Mouse (Mus musculus): ENCODE results near the gene Gm42517. TPM values are rescaled to one million over a fixed set of nuclear protein-coding genes. Genes with fewer than 3 reads are reported as not detected.

The Gm42517 gene
- 0.20 TPM in 1 of 2 replicates, not detected in the other for total RNA-seq (2023)

DNA sequence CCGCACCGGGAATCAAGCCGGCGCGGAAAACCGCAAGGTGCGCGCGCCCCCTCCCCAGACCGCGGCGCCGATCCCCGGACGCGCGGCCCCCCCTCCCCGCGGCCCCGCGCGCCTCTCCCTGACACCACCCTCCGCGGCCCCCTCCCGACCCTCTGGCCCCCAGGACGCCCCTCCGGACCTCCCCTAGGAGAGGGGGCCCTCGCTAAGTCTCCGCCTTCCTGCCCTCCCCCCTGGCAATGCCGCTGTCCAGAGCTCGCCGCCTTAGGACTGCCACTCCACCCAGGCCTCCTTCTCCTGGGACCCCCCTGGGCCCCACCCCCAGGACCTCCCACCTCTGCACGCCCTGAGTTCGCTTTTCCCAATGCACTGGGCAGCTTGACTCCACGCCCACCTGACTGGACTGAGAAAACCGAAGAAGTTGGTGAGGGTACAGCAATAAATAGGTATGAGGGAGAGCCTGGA lies at the start of gene Gm42517:
Gm42517 (minus strand) TSS at position 52 of the 462 bp plus-strand sequence.

DNA sequence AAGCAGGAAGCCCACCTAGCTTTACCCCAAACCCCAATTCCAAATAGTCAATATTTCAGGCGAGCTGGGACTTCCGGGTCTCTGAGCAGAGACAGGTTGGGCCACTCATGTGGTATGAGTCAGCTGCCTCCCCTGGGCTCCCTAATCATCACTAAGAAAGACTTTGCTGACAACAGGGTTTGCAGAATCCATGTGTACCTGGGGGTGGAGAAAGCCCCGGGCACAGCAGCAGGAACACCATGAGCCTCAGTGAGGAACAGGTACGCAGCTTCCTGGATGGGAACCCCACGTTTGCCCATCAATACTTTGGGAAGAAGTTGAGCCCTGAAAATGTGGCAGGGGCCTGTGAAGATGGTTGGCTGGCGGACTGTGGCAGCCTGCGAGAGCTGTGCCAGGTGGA lies 20.5 kb upstream of the Gm42517 start, which contains the start of gene Pde6b:
Pde6b (plus strand) TSS at position 191 of the 400 bp plus-strand sequence.

Other genes starting within 250 kb of the Gm42517 start
- gene Tmed5, start 235.3 kb downstream of the Gm42517 start, total RNA-seq (2023), result 52.1 and 55.3 TPM in 2 replicates
- gene Ccdc18, start 235.0 kb downstream of the Gm42517 start, total RNA-seq (2023), result 3.4 and 5.9 TPM in 2 replicates
- 29.8 and 32.9 TPM in 2 replicates for gene Dr1, start 99.0 kb downstream of the Gm42517 start, total RNA-seq (2023)
- gene Pigg, start 55.3 kb downstream of the Gm42517 start, total RNA-seq (2023), result 1.1 and 1.5 TPM in 2 replicates
- gene Pde6b, start 20.5 kb upstream of the Gm42517 start, total RNA-seq (2023), result not detected in 2 replicates
- 49.6 and 66.6 TPM in 2 replicates for gene Atp5k, start 66.5 kb upstream of the Gm42517 start, total RNA-seq (2023)
- 12.2 and 13.4 TPM in 2 replicates for gene Mfsd7a, start 81.0 kb upstream of the Gm42517 start, total RNA-seq (2023)
- gene Pcgf3, start 93.3 kb upstream of the Gm42517 start, total RNA-seq (2023), result 11.1 and 14.6 TPM in 2 replicates
- not detected in 2 replicates for gene Cplx1, start 182.1 kb upstream of the Gm42517 start, total RNA-seq (2023)